Mouse (Mus musculus) frontal cortex, postnatal 10 days (tissue): ENCODE results near the gene Npr2.

ENCODE experiments used
- DNase-seq, 2 experiments: peaks; one replicate each; pipeline ENCODE4 v3.0.0; 2022; ENCODE audit warnings: low spot score in 2 of 2, mixed read lengths in 1 of 2

The Npr2 gene

GRCm38 (mm10) chr4:43669428-43669794 lies 37.7 kb downstream of the Npr2 start:
- DNase-seq: no peak

DNA sequence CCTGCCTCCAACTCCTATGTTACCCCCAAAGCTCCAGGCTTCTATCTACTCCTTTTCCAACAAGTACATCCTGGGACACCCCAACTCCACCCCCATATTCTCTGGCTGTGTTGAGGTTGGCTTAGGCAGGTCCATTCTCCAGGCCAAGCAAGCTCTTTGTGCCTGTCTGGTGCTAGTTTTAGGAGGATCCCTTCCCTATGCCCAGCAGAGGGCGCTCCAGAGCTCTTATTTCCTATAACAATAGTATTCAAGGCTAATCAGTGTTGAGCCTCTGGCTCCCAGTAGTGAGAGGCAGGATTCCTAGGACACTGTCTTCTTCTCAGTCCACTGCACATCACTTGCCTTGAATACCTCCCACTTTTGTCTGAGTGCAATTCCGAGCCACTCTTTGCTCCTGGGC lies 40.3 kb downstream of the Npr2 start:
- DNase-seq: peak in 1 of 2 experiments; percentile 81

- DNase-seq: no peak
Measured at GRCm38 (mm10) chr4:43673703-43674102, 42.0 kb downstream of the Npr2 start.

DNA sequence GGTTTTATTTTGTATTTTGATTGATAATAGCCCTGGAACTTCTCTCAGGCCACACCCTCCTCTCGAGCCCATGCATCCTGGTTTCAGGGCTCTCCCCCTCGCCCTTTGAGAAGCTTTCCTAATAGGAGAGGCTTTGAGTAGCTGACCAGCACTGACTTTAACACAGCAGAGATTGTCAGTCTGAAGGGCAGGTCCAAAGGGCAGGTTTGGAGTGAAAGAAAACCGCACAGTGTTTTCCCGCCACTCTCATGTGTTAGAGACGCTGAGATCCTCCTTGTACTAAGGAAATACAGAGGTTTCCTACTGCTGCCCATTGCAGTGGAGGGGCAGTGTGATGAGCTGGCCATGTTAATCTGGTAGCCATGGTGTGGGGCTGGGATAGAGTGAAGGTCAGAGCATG lies 43.2 kb downstream of the Npr2 start:
- DNase-seq: no peak

DNA sequence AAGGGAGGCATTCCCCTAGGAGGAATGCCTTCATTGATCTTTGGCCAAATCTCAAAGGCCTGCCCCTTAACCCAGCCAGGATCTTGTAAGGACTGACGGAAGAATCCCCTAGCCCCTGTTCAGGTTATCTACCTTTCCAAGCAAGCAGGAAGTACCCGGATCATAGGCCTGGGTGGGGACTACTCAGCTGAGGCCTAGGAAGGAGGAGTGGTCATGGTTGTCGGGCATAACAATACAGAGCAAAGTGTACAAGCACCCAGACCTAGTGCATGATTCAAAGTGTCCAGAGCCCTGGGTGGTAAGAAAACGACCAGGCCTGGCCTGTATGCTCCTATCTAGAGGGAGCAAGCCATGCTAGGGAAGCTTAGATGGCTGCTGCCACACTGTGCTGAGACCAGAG lies 43.9 kb downstream of the Npr2 start:
- DNase-seq: no peak

- no peak for DNase-seq
Measured at GRCm38 (mm10) chr4:43678541-43678940, 46.8 kb downstream of the Npr2 start.

DNA sequence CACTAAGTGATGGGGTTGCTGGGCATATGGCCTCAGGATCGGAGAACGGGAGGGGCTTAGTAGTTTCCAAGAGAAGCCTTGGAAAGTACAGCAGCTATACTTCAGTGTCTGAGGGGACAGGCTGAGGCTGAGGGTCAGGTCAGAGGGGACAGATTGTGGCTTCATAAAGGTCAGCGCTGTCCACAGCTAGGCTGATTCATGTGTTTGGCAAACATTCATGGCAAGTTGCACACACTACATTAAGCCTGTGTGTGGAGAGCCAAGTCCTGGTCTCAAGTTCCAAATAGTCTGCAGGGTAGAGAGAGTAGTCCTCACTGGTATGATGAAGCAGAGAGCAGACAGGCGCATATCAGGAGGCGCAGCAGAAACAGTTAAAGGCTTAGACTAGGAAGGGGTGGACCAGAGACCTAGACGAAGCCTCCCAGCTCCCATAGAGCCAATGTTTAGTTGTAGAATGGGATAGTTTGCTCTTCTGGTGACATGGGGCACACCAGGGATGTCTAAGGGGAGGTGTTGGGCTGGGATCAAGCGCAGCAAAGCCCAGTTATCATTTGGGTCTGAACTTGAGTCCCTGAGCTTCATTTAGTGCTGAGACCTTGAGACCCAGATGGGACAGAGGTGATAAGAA lies 47.8 kb downstream of the Npr2 start:
- no peak for DNase-seq

GRCm38 (mm10) chr4:43690021-43690420 lies 58.3 kb downstream of the Npr2 start:
- no peak for DNase-seq

GRCm38 (mm10) chr4:43691026-43691425 lies 59.3 kb downstream of the Npr2 start:
- DNase-seq: no peak

DNA sequence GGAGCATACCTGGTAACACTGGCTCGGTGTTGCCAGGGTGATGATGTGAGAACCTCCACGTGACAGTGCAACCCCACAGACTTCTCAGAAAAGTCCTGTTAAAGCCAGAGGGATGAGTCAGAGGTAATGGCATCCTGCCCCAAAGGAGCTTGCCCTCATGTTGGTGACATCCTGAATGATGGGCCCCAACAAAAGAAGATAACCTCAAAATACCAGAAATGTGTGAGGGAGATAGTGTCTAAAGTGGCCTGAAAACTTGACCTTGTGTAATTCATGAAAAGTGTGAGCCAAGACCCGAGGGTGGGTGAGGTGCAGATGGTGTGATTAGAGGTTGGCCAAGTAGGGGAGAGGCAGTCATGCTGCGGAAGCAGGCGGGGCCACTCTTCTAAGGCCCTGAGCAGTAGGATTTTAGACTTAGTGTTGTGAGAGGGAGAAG lies 62.1 kb downstream of the Npr2 start:
- DNase-seq: no peak

GRCm38 (mm10) chr4:43694439-43695248 lies 62.9 kb downstream of the Npr2 start:
- DNase-seq: no peak

- no peak for DNase-seq
Measured at GRCm38 (mm10) chr4:43695249-43695671, 63.5 kb downstream of the Npr2 start.

- no peak for DNase-seq
Measured at GRCm38 (mm10) chr4:43696561-43696960, 64.8 kb downstream of the Npr2 start.

GRCm38 (mm10) chr4:43700707-43701106 lies 69.0 kb downstream of the Npr2 start, which contains the start of gene Olfr70:
Gene Olfr70, minus strand, starts transcription at chr4:43700807.
- no peak for DNase-seq
